Mouse (Mus musculus): Measurements from ENCODE around the gene Olfr734.

Olfr734 gene

DNA sequence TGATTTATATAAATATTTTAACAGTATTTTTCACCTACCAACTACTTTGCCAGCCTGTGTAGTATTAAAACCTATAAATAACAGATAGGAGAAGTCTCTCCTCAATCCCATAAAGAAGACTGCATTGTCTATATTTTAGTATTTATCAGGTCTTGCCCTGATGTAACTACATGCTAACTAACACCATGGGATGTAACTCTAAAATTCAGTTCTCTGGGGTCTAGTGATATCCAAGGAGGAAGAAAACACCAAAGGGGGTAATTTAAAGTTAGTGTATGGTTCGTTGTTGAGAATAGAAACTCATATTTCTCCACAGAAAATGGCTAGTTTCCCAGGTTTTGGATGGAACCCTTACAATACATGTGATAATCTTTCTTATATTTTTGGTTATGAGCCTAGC, at the start of gene Olfr734:
Olfr734 (minus strand) TSS at position 101 of the 400 bp plus-strand sequence.
- no peak for DNase-seq (ENCODE audit: low read depth)

DNA sequence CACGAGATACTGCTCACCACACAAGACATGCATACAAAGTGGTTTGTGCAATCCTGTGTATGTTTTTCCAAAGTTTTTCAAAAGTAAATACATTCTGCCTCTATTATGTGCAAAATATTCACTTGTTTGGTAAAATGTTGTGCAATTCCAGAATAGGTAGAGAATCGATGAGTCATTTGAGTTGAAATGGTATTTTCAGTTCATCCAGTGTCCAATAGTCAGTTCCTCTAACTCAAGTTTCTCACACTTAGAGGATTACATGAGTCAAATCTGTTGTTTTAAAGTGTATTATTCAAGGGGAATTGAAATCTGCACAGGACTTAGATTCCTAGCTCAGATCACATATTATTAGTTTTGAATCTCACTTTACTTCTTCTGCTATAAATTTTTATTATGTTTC, 37.0 kb upstream of the Olfr734 start:
- DNase-seq (ENCODE audit: low read depth), result no peak

DNA sequence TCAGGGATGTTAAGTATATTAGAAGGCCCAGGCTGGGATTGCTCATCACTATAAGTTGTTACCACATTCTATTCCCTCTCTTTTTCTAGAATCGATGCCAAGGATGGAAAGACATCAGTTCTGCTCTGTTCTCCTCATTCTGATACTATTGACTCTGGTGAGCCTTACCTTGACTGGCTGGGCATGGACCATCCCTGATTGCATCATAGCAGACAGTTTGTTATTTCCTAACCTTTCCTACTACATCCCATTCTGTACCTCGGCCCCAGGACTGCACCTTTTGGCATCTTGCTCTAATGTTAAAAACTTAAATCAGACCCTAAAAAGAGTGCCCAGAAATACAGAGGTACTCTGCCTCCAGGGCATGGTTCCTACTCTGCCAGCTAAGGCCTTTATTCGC, 33.9 kb upstream of the Olfr734 start:
- DNase-seq (ENCODE audit: low read depth), result no peak

DNA sequence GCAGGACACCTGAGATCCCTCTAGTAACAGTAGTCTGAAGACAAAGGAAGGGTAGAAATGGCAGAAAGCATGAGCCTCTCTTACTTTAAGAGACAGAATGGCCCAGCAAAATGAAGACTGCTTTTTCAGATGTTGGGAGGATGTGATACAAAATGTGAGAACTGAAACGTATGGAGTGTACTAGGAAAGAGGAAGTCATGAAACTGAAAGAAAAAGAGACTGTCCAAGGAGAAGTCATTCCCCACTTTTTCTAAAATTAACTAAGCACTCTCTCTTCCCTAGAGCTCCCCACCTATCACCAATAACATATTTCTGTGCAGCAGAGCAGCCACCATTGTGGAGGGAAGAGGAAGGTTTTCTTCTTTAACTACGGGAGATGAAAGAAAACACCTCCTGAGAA, 31.0 kb upstream of the Olfr734 start, which contains the start of gene Tlr11:
Tlr11 (plus strand) TSS at position 322 of the 400 bp plus-strand sequence.
- DNase-seq (ENCODE audit: low read depth), result no peak

DNA sequence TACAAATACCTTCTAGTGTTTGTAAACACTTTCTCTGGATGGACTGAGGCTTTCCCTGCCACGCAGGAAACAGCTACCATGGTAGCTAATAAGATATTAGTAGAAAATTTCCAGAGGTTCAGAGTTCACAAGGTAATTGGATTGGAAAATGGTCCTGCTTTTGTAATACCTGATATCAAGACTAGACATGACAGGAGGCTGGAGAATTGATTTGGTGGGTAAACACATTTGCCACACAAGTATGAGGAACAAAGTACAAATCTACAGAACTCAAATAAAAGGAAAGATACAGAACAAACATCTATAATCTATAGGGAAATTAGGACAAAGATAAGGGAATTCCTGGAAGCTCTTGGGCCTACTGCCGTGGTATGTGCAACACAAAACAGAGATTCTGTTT, 30.2 kb upstream of the Olfr734 start:
- no peak for DNase-seq (ENCODE audit: low read depth)

DNA sequence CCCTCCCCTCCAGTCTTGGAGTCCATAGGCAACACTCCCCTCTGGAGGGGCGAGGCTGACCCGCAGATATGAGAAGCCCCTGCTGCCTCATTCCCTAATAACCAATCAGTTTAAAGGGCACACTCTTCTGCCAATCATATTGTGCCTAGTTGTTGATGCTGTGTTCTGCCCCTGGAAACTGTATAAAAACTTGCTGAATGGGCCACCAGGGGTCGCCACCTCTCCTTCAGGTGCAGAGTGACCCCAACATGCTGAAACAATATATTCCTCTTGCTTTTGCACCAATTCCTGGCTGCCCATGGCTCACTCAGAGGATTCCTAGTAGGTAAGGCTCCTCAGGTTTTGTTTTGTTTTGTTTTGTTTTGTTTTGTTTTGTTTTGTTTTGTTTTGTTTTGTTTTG, 25.9 kb upstream of the Olfr734 start:
- DNase-seq (ENCODE audit: low read depth), result peak; percentile 16

DNA sequence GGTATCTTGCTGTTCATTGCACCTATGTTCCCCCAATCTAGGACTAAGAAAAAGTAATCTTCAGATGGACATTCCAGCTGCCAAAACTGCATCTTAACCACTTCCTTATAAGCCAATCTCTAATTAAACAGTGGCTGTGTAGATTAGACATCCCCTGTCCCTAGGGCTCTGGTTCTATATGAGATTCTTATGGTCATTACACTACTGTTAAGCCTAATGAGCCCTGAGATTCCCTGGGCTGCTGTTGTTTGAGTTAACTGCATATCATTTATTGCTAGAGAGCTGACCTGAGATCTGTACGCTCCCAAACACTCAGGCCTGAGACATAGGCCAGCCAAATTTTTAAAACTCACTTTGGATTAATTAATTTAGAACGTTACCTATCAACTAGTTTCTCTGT, 22.2 kb upstream of the Olfr734 start, which contains the start of gene Olfr735:
Olfr735 (minus strand) TSS at position 77 of the 400 bp plus-strand sequence.
- DNase-seq (ENCODE audit: low read depth), result no peak

DNA sequence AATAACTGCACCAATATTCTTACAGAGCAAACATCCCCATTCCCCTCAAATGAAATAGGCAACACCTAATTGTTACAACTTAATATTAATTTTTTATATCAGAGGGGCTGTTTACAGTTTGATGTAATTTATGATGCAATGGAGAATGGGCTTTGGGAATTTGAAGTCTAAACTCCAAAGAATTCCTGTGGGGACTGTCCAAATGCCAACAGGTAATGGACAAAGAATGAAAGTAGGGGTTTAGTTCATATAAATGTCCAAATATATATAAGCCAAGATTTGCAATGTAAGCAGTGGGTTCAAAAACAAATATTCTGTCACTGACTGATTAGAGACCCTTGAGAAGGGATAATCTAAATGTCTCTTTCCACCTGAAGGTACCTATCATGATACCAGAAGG, 25.1 kb downstream of the Olfr734 start, which contains the start of gene Olfr733:
Olfr733 (minus strand) TSS at position 101 of the 400 bp plus-strand sequence.
- DNase-seq (ENCODE audit: low read depth), result no peak

DNA sequence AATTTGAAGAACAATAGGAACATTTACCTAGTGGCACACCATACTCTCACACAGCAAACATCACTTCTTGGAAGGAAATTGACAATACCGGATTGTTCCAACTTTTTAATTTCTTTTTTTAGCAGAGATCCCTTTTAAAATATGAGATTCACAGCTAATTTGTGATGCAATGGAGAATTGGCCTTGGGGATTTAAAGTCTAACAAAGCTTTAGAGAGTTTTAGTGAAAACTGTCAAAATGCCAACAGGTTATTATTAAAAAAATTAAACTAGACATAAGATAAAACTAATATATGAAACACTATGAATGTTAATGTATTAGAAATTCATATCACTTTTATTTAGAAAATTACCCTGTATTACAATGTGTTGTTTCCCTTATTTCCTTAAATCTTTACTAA, 42.5 kb downstream of the Olfr734 start, which contains the start of gene Olfr732:
Olfr732 (minus strand) TSS at position 101 of the 400 bp plus-strand sequence.
- no peak for DNase-seq (ENCODE audit: low read depth)

All from NIH3T3 (cell line).